Mouse (Mus musculus) ES-E14 (cell line): Measurements from ENCODE around the gene Cd80.

Source experiments
- MAFK ChIP-seq: IDR thresholded peaks from 2 replicates; pipeline ENCODE4 v1.6.1; 2014; ENCODE audit warnings: mild to moderate bottlenecking, low read depth, low read length, inconsistent platforms; ENCODE audit not compliant: insufficient read depth
- ZNF384 ChIP-seq: IDR thresholded peaks from 2 replicates; pipeline ENCODE4 v1.6.1; 2012; ENCODE audit warnings: low read depth, low read length, inconsistent platforms

DNA sequence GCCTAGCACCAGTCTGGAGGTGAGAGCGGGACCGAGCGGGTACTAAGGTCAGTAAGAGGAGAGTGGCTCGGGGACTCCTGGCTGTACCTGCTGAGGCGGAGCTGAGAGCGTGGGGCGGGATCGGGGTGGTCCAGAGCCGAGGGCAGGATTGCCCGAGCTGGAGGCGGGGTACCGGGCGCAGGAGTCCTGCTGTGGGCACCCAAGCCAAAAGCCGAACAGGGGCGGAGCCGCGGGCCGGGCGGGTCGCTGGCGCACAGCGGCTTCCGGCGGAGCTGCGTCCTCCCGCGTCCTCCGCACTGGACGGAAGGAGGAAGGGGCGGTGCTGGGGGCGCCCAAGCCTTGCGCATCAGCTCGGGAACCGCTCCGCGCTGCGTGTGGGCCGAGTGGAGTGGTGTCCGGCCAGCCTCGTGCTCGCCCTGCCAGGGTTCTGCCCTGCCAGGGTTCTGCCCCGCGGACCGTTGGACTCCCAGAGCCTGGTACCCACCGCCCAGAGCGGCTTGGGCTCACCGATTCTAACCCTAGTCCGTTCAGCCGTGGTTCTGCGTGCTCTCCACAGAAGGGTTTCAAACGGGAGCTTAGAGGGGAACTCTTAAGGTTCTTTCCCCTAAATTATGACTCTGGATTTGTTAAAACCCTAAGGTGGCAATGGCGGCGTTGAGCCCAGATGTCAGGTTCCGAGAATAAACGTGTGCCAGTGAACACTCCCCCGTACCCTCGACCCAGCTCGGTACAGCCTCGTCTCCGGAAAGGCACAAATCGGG, 2.7 kb upstream of the Cd80 start, which contains the start of gene Adprh:
- TF ChIP-seq MAFK (no peak), ZNF384 (no peak)
